Mouse (Mus musculus): ENCODE data around the gene Ppfia3. TPM values are rescaled to one million over a fixed set of nuclear protein-coding genes. Genes with fewer than 3 reads are reported as not detected.

Gene Ppfia3
- total and polyA plus RNA-seq, 2 experiments from 2014 or later: 25.5 to 107 TPM

- H3K4me1 ChIP-seq (ENCODE audit: insufficient read depth, low read length): no peaks in the 10 kb centered on the region
- no peak overlapping the region for H3K4me3 ChIP-seq (ENCODE audit: low read length)
- ATAC-seq (no peak), DNase-seq (ENCODE audit: low spot score) (peak; percentile 20)
- no peak overlapping the region for H3K4me2 ChIP-seq (ENCODE audit: low read depth, low read length)
- peaks cover 95% of the 10 kb centered on the region for H3K36me3 ChIP-seq (ENCODE audit: insufficient read depth, low read length)
- TF ChIP-seq CTCF (IDR thresholded peaks at IDR 0.05; ENCODE audit: low read depth): peak; percentile 35
- no peak overlapping the region for H3K9ac ChIP-seq (replicated peaks; ENCODE audit: low read length)
- no peaks in the 10 kb centered on the region for H3K27me3 ChIP-seq (ENCODE audit: insufficient read depth, low read length)
- H3K27ac ChIP-seq: no peak overlapping the region
- H3K9me3 ChIP-seq (ENCODE audit: low read length): no peaks in the 10 kb centered on the region
- 97% methylated on average over 3 of the region's 3 CpGs for WGBS
Observed at GRCm38 (mm10) chr7:45386077-45386476, 19.3 kb upstream of the Ppfia3 start.

DNA sequence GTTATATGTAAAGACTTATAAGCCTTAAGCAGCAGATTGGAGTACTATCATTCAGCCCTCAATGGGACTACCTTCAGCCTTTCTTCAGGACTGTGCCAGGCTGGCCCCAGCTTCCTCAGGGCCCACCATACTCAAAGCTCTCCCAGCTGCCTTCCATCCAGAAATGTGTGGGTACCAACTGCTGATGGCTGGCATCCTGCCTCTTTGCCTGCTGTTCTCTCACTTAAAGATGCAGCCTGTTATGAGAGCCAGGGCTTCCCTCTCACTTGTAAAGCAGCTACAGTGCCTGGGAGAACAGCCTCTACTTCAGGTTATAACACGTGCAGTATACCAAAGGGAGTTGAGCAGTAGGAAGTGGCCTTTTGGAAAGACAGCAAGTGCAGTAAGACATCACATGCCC is 9.2 kb upstream of the Ppfia3 start:
- Histone ChIP-seq H3K4me2 (ENCODE audit: low read depth, low read length) (no peak overlapping the region), H3K4me1 (ENCODE audit: insufficient read depth, low read length) (no peaks in the 10 kb centered on the region), H3K9ac (replicated peaks; ENCODE audit: low read length) (no peak overlapping the region), H3K27ac (no peak overlapping the region), H3K4me3 (ENCODE audit: low read length) (no peak overlapping the region), H3K27me3 (ENCODE audit: insufficient read depth, low read length) (no peaks in the 10 kb centered on the region), H3K36me3 (ENCODE audit: insufficient read depth, low read length) (peaks cover 46% of the 10 kb centered on the region), H3K9me3 (ENCODE audit: low read length) (no peaks in the 10 kb centered on the region)
- 84% methylated on average over 1 of the region's 1 CpGs for WGBS
- no peak for DNase-seq (ENCODE audit: low spot score)
- no peak for ATAC-seq
- TF ChIP-seq CTCF (IDR thresholded peaks at IDR 0.05; ENCODE audit: low read depth): no peak

- no peak for TF ChIP-seq CTCF (IDR thresholded peaks at IDR 0.05; ENCODE audit: low read depth)
- Histone ChIP-seq H3K9ac (replicated peaks; ENCODE audit: low read length) (no peak overlapping the region), H3K4me1 (ENCODE audit: insufficient read depth, low read length) (peaks cover 4% of the 10 kb centered on the region; the same call in 1 of the 2 replicates), H3K9me3 (ENCODE audit: low read length) (no peaks in the 10 kb centered on the region), H3K4me2 (ENCODE audit: low read depth, low read length) (no peak overlapping the region), H3K4me3 (ENCODE audit: low read length) (no peak overlapping the region), H3K27ac (no peak overlapping the region), H3K36me3 (ENCODE audit: insufficient read depth, low read length) (peaks cover 34% of the 10 kb centered on the region), H3K27me3 (ENCODE audit: insufficient read depth, low read length) (no peaks in the 10 kb centered on the region)
- ATAC-seq (no peak), DNase-seq (ENCODE audit: low spot score) (no peak)
- WGBS: 96% methylated on average over 8 of the region's 8 CpGs
Observed at GRCm38 (mm10) chr7:45374620-45375019, 7.8 kb upstream of the Ppfia3 start.

GRCm38 (mm10) chr7:45372371-45372770 is 5.6 kb upstream of the Ppfia3 start:
- DNase-seq (ENCODE audit: low spot score) (no peak), ATAC-seq (no peak)
- no peak overlapping the region for H3K9ac ChIP-seq (replicated peaks; ENCODE audit: low read length)
- 82% methylated on average over 5 of the region's 5 CpGs for WGBS
- H3K4me1 ChIP-seq (ENCODE audit: insufficient read depth, low read length): peaks cover 4% of the 10 kb centered on the region; the same call in 1 of the 2 replicates
- H3K27ac ChIP-seq: no peak overlapping the region
- H3K4me2 ChIP-seq (ENCODE audit: low read depth, low read length): no peak overlapping the region
- peaks cover 21% of the 10 kb centered on the region for H3K36me3 ChIP-seq (ENCODE audit: insufficient read depth, low read length)
- no peak overlapping the region for H3K4me3 ChIP-seq (ENCODE audit: low read length)
- H3K27me3 ChIP-seq (ENCODE audit: insufficient read depth, low read length): no peaks in the 10 kb centered on the region
- no peak for TF ChIP-seq CTCF (IDR thresholded peaks at IDR 0.05; ENCODE audit: low read depth)
- H3K9me3 ChIP-seq (ENCODE audit: low read length): no peaks in the 10 kb centered on the region

GRCm38 (mm10) chr7:45370475-45371311 is 3.9 kb upstream of the Ppfia3 start, which contains the start of gene Lin7b:
TSS of gene Lin7b (minus strand) at chr7:45370583.
- DNase-seq (ENCODE audit: low spot score) (peak; percentile 89), ATAC-seq (peak; percentile 54)
- Histone ChIP-seq H3K4me1 (ENCODE audit: insufficient read depth, low read length) (peaks cover 4% of the 10 kb centered on the region; the same call in 1 of the 2 replicates), H3K27ac (peak within 1 kb of the TSS; percentile 49), H3K4me3 (ENCODE audit: low read length) (peak within 1 kb of the TSS; percentile 50), H3K4me2 (ENCODE audit: low read depth, low read length) (peak within 1 kb of the TSS; percentile 76), H3K36me3 (ENCODE audit: insufficient read depth, low read length) (peaks cover 5% of the 10 kb centered on the region), H3K9me3 (ENCODE audit: low read length) (no peaks in the 10 kb centered on the region), H3K9ac (replicated peaks; ENCODE audit: low read length) (peak within 1 kb of the TSS; percentile 48), H3K27me3 (ENCODE audit: insufficient read depth, low read length) (no peaks in the 10 kb centered on the region)
- 10% methylated on average over 28 of the region's 28 CpGs for WGBS
- TF ChIP-seq CTCF (IDR thresholded peaks at IDR 0.05; ENCODE audit: low read depth): peak; percentile 48

DNA sequence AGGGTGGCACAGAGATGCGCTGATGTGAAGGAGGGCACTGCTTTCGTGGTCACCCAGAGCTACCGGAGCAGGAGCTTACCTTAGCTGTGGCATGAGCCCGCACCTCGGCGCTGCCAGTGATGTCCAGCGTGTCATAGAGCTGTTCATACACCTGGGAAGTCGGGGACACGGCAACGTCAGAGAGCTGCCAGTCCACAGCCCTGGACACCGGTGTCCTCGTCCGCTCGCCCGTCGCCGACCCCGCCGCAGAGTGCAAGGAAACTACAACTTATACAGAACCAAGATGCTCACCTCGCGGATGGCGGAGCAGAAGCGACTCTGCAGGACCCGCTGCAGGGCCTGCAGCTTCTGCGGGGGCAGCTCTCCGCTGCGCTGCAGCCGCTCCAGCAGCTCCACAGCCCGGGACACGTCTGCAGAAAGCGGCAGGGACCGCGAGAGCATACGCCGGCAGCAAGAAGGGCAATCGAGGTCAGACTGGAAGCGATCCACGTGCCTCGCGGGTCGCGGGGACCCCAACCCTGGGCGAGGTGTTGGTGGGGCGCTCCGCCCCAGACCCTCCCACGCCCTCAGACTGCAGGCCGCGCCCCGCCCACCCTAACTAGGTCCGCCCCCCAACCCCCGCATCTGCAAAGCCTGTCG is 3.1 kb upstream of the Ppfia3 start:
- DNase-seq (ENCODE audit: low spot score): peak; percentile 47
- Histone ChIP-seq H3K27me3 (ENCODE audit: insufficient read depth, low read length) (no peaks in the 10 kb centered on the region), H3K4me2 (ENCODE audit: low read depth, low read length) (peak overlapping the region; percentile 76), H3K9me3 (ENCODE audit: low read length) (no peaks in the 10 kb centered on the region), H3K4me3 (ENCODE audit: low read length) (peak overlapping the region; percentile 50), H3K36me3 (ENCODE audit: insufficient read depth, low read length) (no peaks in the 10 kb centered on the region; the same call in 1 of the 2 replicates), H3K9ac (replicated peaks; ENCODE audit: low read length) (peak overlapping the region; percentile 48), H3K4me1 (ENCODE audit: insufficient read depth, low read length) (peaks cover 7% of the 10 kb centered on the region), H3K27ac (peak overlapping the region; percentile 49)
- WGBS: 10% methylated on average over 44 of the region's 52 CpGs
- no peak; the same call in 1 of the 2 replicates for ATAC-seq
- no peak for TF ChIP-seq CTCF (IDR thresholded peaks at IDR 0.05; ENCODE audit: low read depth)
